Mouse (Mus musculus) olfactory bulb, adult 2 months (tissue): ENCODE data around the gene Slc6a2. TPM values are rescaled to one million over a fixed set of nuclear protein-coding genes. Genes with fewer than 3 reads are reported as not detected.

Experiments
- H3K27ac ChIP-seq: fragments of 200-500 bp; 2 replicates; pipeline ENCODE4 v1.5.1; 2012; ENCODE audit warnings: low read depth, low read length; ENCODE audit not compliant: insufficient read depth
- H3K4me1 ChIP-seq: fragments of 200-500 bp; 2 replicates; pipeline ENCODE4 v1.6.1; 2012; ENCODE audit warnings: low read length; ENCODE audit not compliant: control insufficient read depth, insufficient read depth
- H3K4me3 ChIP-seq: fragments of 200-500 bp; 2 replicates; pipeline ENCODE4 v1.5.1; 2012; ENCODE audit warnings: mild to moderate bottlenecking, low read depth, low read length, moderate library complexity; ENCODE audit not compliant: insufficient read depth
- CTCF ChIP-seq: fragments of 200-500 bp; IDR thresholded peaks from 2 replicates; pipeline ENCODE4 v1.5.1; 2012; ENCODE audit warnings: low read depth, mild to moderate bottlenecking, low read length, moderate library complexity; ENCODE audit not compliant: insufficient read depth
- POLR2A ChIP-seq: fragments of 200-500 bp; IDR thresholded peaks from 2 replicates; pipeline ENCODE4 v1.6.1; 2012; ENCODE audit warnings: mild to moderate bottlenecking, low read depth, low read length, moderate library complexity; ENCODE audit not compliant: insufficient read depth
- WGBS: fragments of 180-500 bp; shearing (Covaris S2); methylation state at CpG from one replicate; pipeline ENCODE4 v1.1.7; 2018; 5-methylcytosine and 5-hydroxymethylcytosine counted together
- polyA plus RNA-seq: library from polyadenylated mRNA; stranded (reverse); fragments of >200 nt; gene quantifications from 2 replicates; pipeline ENCODE4 v1.2.4, GENCODE M21; 2012; ENCODE audit warnings: low replicate concordance; ENCODE audit not compliant: missing spikeins, insufficient read depth, insufficient read length

Gene Slc6a2
- polyA plus RNA-seq, 1 experiment, result not detected

- H3K4me3 ChIP-seq, result no peak overlapping the region
- no peaks in the 10 kb centered on the region for H3K4me1 ChIP-seq
- TF ChIP-seq POLR2A, result no peak
- TF ChIP-seq CTCF, result no peak
- H3K27ac ChIP-seq, result no peak overlapping the region
- 75% methylated on average over 6 of the region's 6 CpGs for WGBS
Measured at GRCm38 (mm10) chr8:93012226-93012625, 52.3 kb downstream of the Slc6a2 start.

- TF ChIP-seq POLR2A (no peak), CTCF (no peak)
- Histone ChIP-seq H3K4me3 (no peak overlapping the region), H3K27ac (no peak overlapping the region), H3K4me1 (no peaks in the 10 kb centered on the region)
- WGBS, result 85% methylated on average over 4 of the region's 4 CpGs
Measured at GRCm38 (mm10) chr8:93014300-93014699, 54.4 kb downstream of the Slc6a2 start.

GRCm38 (mm10) chr8:93021738-93022137 is 61.9 kb downstream of the Slc6a2 start:
- Histone ChIP-seq H3K4me3 (no peak overlapping the region), H3K4me1 (no peaks in the 10 kb centered on the region), H3K27ac (no peak overlapping the region)
- WGBS, result 68% methylated on average over 5 of the region's 5 CpGs
- no peak for TF ChIP-seq POLR2A
- no peak for TF ChIP-seq CTCF

- 47% methylated on average over 2 of the region's 2 CpGs for WGBS
- Histone ChIP-seq H3K4me1 (no peaks in the 10 kb centered on the region), H3K27ac (no peak overlapping the region), H3K4me3 (no peak overlapping the region)
- TF ChIP-seq POLR2A (no peak), CTCF (no peak)
Measured at GRCm38 (mm10) chr8:93030664-93031063, 70.8 kb downstream of the Slc6a2 start.

- no peak overlapping the region for H3K27ac ChIP-seq
- WGBS, result 46% methylated on average over 2 of the region's 2 CpGs
Measured at GRCm38 (mm10) chr8:93038831-93039230, 79.0 kb downstream of the Slc6a2 start.

GRCm38 (mm10) chr8:93040256-93040655 is 80.4 kb downstream of the Slc6a2 start:
- Histone ChIP-seq H3K27ac (no peak overlapping the region), H3K4me3 (no peak overlapping the region), H3K4me1 (no peaks in the 10 kb centered on the region)
- WGBS, result 40% methylated on average over 2 of the region's 2 CpGs
- TF ChIP-seq CTCF (no peak), POLR2A (no peak)

More at GRCm38 (mm10) chr8:93038831-93039230, 79.0 kb downstream of the Slc6a2 start:
- Histone ChIP-seq H3K4me3 (no peak overlapping the region), H3K4me1 (no peaks in the 10 kb centered on the region)
- TF ChIP-seq POLR2A (no peak), CTCF (no peak)

GRCm38 (mm10) chr8:93040776-93041567 is 81.1 kb downstream of the Slc6a2 start:
- H3K4me1 ChIP-seq, result no peaks in the 10 kb centered on the region
- H3K4me3 ChIP-seq, result no peak overlapping the region
- WGBS, result 89% methylated on average over 4 of the region's 4 CpGs

GRCm38 (mm10) chr8:93043083-93043482 is 83.2 kb downstream of the Slc6a2 start:
- Histone ChIP-seq H3K4me1 (no peaks in the 10 kb centered on the region), H3K4me3 (no peak overlapping the region), H3K27ac (no peak overlapping the region)
- no peak for TF ChIP-seq POLR2A
- no peak for TF ChIP-seq CTCF
- 54% methylated on average over 1 of the region's 1 CpGs for WGBS

More at GRCm38 (mm10) chr8:93040776-93041567, 81.1 kb downstream of the Slc6a2 start:
- TF ChIP-seq POLR2A, result no peak
- TF ChIP-seq CTCF, result no peak
- H3K27ac ChIP-seq, result no peak overlapping the region

GRCm38 (mm10) chr8:93048092-93048491 is 88.2 kb downstream of the Slc6a2 start, which contains the start of gene Ces1a:
Gene Ces1a, minus strand, starts transcription at chr8:93048192.
- 93% methylated on average over 3 of the region's 3 CpGs for WGBS
- TF ChIP-seq CTCF (no peak), POLR2A (no peak)
- Histone ChIP-seq H3K4me3 (no peak within 1 kb of the TSS), H3K27ac (no peak within 1 kb of the TSS), H3K4me1 (no peaks in the 10 kb centered on the region)
